Mouse (Mus musculus) heart, adult 2 months (tissue): ENCODE results near the gene 4921536K21Rik. TPM values are rescaled to one million over a fixed set of nuclear protein-coding genes. Genes with fewer than 3 reads are reported as not detected.

Experiments
- DNase-seq, 2 experiments: peaks; one replicate each; pipeline ENCODE4 v3.0.0; 2021
- H3K27ac ChIP-seq: fragments of 200-600 bp; 2 replicates; pipeline ENCODE4 v1.8.1; 2022
- H3K27me3 ChIP-seq: fragments of 200-500 bp; 2 replicates; pipeline ENCODE4 v1.6.1; 2012; ENCODE audit warnings: mild to moderate bottlenecking, low read length, inconsistent platforms, mixed read lengths; ENCODE audit not compliant: control insufficient read depth, insufficient read depth
- H3K36me3 ChIP-seq: fragments of 200-500 bp; 2 replicates; pipeline ENCODE4 v1.6.1; 2012; ENCODE audit warnings: low read length, inconsistent platforms; ENCODE audit not compliant: control insufficient read depth, insufficient read depth
- H3K4me1 ChIP-seq: fragments of 200-500 bp; 2 replicates; pipeline ENCODE4 v1.6.1; 2011; ENCODE audit warnings: low read length; ENCODE audit not compliant: control insufficient read depth, insufficient read depth
- H3K4me3 ChIP-seq: fragments of 200-600 bp; 2 replicates; pipeline ENCODE4 v1.8.1; 2022
- H3K79me2 ChIP-seq: fragments of 200-500 bp; replicated peaks from 2 replicates; pipeline ENCODE4 v1.6.1; 2012; ENCODE audit warnings: mild to moderate bottlenecking, inconsistent platforms, low read length, moderate library complexity, mixed read lengths; ENCODE audit not compliant: control insufficient read depth, insufficient read depth
- H3K9ac ChIP-seq: fragments of 200-500 bp; 2 replicates; pipeline ENCODE4 v1.6.1; 2012; ENCODE audit warnings: low read depth, mild to moderate bottlenecking, control low read depth, inconsistent platforms, low read length, mixed read lengths
- CTCF ChIP-seq: fragments of 200-600 bp; IDR thresholded peaks from 2 replicates; pipeline ENCODE4 v1.8.1; 2022; ENCODE audit warnings: antibody characterized with exemption, mild to moderate bottlenecking, moderate library complexity
- EP300 ChIP-seq: fragments of 200-500 bp; IDR thresholded peaks from 2 replicates; pipeline ENCODE4 v1.6.1; 2011; ENCODE audit warnings: low read depth, low read length, control low read depth; ENCODE audit not compliant: insufficient read depth
- POLR2A ChIP-seq: fragments of 200-500 bp; IDR thresholded peaks from 2 replicates; pipeline ENCODE4 v1.6.1; 2011; ENCODE audit warnings: mild to moderate bottlenecking, low read depth, low read length, control low read depth; ENCODE audit not compliant: insufficient read depth
- WGBS: fragments of 180-500 bp; shearing (Covaris S2); methylation state at CpG from one replicate; pipeline ENCODE4 v1.1.7; 2018; 5-methylcytosine and 5-hydroxymethylcytosine counted together
- intact Hi-C: fragments of 180-260 bp; cut with DNase I; formaldehyde crosslinking; loops from one replicate; pipeline ENCODE4 v1.15.1; 2025
- long read RNA-seq: library from polyadenylated mRNA; stranded (forward); transcript quantifications from one replicate; pipeline ENCODE4 v2.0.0, GENCODE M21; 2021
- polyA plus RNA-seq: library from polyadenylated mRNA; depleted of rRNA; stranded (reverse); fragments of >200 nt; gene quantifications from 2 replicates; pipeline ENCODE4 v1.2.3, GENCODE M21; 2012; rRNA removed
- total RNA-seq, 2 experiments: library from RNA; stranded (reverse); gene quantifications; 2 replicates each; pipeline ENCODE4 v1.2.3; 2021

Gene 4921536K21Rik
- total RNA-seq (under 1 TPM; 0.57 to 0.81 TPM), polyA plus RNA-seq (0.57 and 0.76 TPM in 2 replicates)
- long read RNA-seq, partial matches to known transcripts, result 0 of 1 reads
- long read RNA-seq, other reads (novel, unspliced or antisense), result 1 of 1 reads

DNA sequence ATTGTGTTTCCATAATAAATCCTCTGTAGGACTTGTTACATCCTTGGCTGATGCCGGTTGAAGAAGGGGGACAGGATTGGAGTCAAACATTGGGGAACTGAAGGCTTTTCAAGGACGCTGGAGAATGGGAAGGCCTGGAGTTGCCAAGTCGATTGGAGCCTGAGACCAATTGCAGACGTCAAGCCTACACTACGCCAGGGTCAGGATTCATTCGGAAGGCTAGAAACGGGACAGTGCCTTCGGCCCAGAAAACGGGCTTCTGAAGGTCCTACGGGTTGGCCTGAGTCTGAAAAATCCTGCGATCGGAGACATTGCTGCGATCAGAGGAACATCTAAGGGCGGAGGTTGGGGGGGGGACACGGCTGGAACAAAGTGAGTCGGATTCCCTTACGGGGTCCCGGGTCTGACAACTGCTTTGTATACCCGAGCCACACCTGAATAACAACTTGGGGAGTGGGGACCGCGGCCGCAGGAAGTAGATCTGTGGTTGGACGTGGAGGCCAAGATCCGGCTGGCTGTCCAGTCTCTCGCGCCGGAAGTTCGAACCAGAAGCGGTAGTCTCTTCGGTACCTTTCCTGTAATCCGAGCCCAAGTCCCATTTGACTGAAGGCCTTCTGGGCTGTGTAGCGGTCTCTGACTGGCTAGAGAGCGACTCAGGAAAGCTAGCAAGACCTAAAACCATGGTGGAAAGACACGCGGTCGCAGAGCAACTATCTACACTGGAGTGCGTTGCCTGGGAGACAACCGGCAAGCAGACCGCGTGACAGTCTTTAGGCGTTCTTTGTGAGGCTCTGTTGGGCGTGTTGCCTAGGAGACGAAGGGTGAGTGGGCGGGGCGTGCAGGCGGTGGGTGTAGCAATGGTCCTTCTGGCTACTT is at the start of gene 4921536K21Rik, which contains the start of gene Dusp18:
4921536K21Rik (minus strand) TSS at position 693 of the 876 bp plus-strand sequence.
Dusp18 (plus strand) TSS at position 835 of the 876 bp plus-strand sequence.
- H3K9ac ChIP-seq, result peak within 1 kb of the TSS; percentile 61
- H3K4me1 ChIP-seq, result peaks cover 2% of the 10 kb centered on the region
- peak within 1 kb of the TSS; percentile 78 for H3K27ac ChIP-seq
- TF ChIP-seq POLR2A, result 0 out of 2 replicates have a peak, but pooled peaks have one; percentile 13
- no peak for TF ChIP-seq CTCF
- TF ChIP-seq EP300, result 0 out of 2 replicates have a peak, but pooled peaks have one; percentile 69
- peak within 1 kb of the TSS; percentile 67 for H3K4me3 ChIP-seq
- H3K79me2 ChIP-seq, result no peaks in the 10 kb centered on the region
- no peaks in the 10 kb centered on the region for H3K27me3 ChIP-seq
- no peaks in the 10 kb centered on the region for H3K36me3 ChIP-seq
- intact Hi-C loops, result loop anchor here (2.0 kb wide), 1 partner anchor 18 kb away; no protein-coding TSS in a partner anchor
- WGBS, result 6% methylated on average over 46 of the region's 46 CpGs
- DNase-seq, result peak; percentile 92 to 93

DNA sequence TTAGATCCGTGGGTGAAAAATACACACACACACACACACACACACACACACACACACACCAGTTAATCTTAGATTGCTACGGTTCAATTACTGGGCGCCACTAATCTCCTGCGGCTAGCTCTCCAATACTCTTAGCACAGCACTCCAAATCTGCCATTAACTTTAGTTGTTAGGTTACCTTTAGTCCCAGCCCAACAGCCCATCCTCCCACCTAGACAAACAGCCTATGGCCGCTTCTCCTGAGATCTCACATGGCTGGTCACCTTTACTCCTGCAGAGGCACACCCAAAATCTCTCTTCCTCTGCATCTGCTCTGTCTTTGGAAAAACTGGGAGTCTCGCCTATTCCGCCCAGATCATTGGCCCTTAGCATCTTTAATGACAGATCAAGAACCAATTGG is 46.5 kb upstream of the 4921536K21Rik start:
- no peak overlapping the region for H3K27ac ChIP-seq
- 80% methylated on average over 7 of the region's 7 CpGs for WGBS
- peaks cover 2% of the 10 kb centered on the region; the same call in 1 of the 2 replicates for H3K27me3 ChIP-seq
- TF ChIP-seq POLR2A (no peak), CTCF (no peak), EP300 (no peak)
- no peak overlapping the region for H3K4me3 ChIP-seq
- no peak overlapping the region for H3K9ac ChIP-seq
- no peak for DNase-seq
- H3K79me2 ChIP-seq, result no peaks in the 10 kb centered on the region
- intact Hi-C loops, result no loop called here
- H3K4me1 ChIP-seq, result no peaks in the 10 kb centered on the region
- no peaks in the 10 kb centered on the region for H3K36me3 ChIP-seq

DNA sequence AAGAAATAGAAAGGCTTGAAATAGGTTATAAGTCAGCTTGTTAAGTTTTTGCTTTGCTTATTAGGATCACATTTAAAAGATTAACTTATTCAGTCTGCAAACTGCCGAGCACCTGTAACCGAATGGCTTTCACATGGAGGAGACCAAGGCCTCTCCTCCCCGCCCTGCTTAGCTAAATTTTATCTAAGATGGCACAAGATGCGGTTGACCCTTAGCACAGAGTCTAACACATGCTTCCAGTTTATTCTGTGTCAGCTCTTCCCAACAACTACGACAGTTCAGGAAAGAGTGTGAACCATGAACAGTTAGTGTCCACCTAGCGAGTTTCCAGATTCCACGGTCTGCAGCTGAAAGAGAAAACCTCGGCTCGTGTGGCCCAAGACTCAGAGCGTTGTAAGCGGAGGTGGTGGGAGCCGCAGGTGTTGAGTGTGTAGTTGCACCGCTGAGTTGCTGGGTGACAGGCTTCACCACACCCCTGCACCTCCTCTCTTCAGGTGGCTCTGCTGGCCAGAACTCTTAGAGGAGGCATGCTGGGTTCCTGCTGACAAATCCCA is 42.5 kb upstream of the 4921536K21Rik start:
- Histone ChIP-seq H3K36me3 (no peaks in the 10 kb centered on the region), H3K27ac (no peak overlapping the region), H3K4me1 (no peaks in the 10 kb centered on the region), H3K9ac (no peak overlapping the region), H3K4me3 (no peak overlapping the region), H3K27me3 (peaks cover 2% of the 10 kb centered on the region; the same call in 1 of the 2 replicates), H3K79me2 (no peaks in the 10 kb centered on the region)
- 74% methylated on average over 13 of the region's 13 CpGs for WGBS
- no peak for DNase-seq
- no peak for TF ChIP-seq POLR2A
- TF ChIP-seq EP300, result no peak
- TF ChIP-seq CTCF, result no peak
- intact Hi-C loops, result no loop called here

DNA sequence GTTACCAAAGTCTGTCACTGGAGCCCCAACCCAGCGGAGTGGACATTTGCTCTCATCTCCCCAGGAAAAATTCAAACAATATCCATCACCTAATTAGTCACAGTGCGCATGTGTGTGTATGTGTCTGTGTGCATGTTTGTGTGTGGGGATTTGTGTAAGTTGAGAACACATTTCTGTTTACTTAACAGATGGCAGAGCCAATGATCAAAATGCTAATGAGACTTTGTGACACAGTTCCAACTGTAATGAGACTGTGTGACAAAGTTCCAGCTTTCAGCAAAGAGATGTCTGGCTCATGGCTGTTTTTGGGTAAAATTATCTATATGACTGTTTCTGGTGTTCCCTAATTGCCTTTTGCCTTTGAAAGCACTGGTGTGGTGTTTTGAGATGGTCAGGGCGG is 41.4 kb upstream of the 4921536K21Rik start:
- no peaks in the 10 kb centered on the region for H3K79me2 ChIP-seq
- intact Hi-C loops, result no loop called here
- no peak for TF ChIP-seq POLR2A
- no peak for TF ChIP-seq CTCF
- no peak for TF ChIP-seq EP300
- no peak overlapping the region for H3K9ac ChIP-seq
- DNase-seq, result no peak
- WGBS, result 89% methylated on average over 3 of the region's 3 CpGs
- H3K36me3 ChIP-seq, result no peaks in the 10 kb centered on the region
- no peak overlapping the region for H3K4me3 ChIP-seq
- H3K27ac ChIP-seq, result no peak overlapping the region
- peaks cover 2% of the 10 kb centered on the region; the same call in 1 of the 2 replicates for H3K27me3 ChIP-seq
- H3K4me1 ChIP-seq, result peaks cover under 1% of the 10 kb centered on the region

DNA sequence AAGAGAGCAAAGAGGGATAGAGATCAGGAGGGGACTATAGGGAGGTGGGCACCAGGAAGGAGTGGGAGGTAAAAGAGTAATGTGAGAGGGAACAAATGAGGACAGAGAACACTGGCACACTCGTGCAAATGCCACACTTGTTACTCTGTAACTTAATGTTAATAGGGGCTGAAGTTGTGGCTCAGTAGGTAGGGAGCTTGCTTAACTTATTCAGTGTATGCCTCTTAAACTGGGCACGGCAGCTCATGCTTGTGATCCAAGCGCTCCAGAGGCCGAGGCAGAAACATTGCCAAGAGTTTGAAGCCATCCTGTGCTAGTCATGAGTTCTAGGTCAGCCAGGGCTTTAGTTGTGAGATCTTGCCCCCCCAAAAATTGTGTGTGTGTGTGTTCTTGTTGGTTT is 40.2 kb upstream of the 4921536K21Rik start:
- H3K36me3 ChIP-seq, result no peaks in the 10 kb centered on the region
- H3K9ac ChIP-seq, result no peak overlapping the region
- no peak for TF ChIP-seq EP300
- TF ChIP-seq CTCF, result no peak
- no peak for TF ChIP-seq POLR2A
- H3K4me3 ChIP-seq, result no peak overlapping the region
- intact Hi-C loops, result no loop called here
- 68% methylated on average over 4 of the region's 4 CpGs for WGBS
- no peak for DNase-seq
- peaks cover 2% of the 10 kb centered on the region; the same call in 1 of the 2 replicates for H3K27me3 ChIP-seq
- H3K79me2 ChIP-seq, result no peaks in the 10 kb centered on the region
- H3K27ac ChIP-seq, result no peak overlapping the region
- peaks cover 2% of the 10 kb centered on the region for H3K4me1 ChIP-seq
